Mouse (Mus musculus): Measurements from ENCODE around the gene Arhgef26.

- TF ChIP-seq CTCF (IDR thresholded peaks at IDR 0.05; ENCODE audit: low read depth) (peak; percentile 88), EP300 (optimal IDR thresholded peaks at IDR 0.05) (no peak)
Observed at GRCm38 (mm10) chr3:62458284-62459013, 120.3 kb downstream of the Arhgef26 start.

Data from stomach, postnatal 0 days (tissue).